Mouse (Mus musculus): ENCODE results near the gene Gm5788. TPM values are rescaled to one million over a fixed set of nuclear protein-coding genes. Genes with fewer than 3 reads are reported as not detected.

The Gm5788 gene
- polyA plus RNA-seq (2012; rRNA removed), result not detected in 2 replicates

DNA sequence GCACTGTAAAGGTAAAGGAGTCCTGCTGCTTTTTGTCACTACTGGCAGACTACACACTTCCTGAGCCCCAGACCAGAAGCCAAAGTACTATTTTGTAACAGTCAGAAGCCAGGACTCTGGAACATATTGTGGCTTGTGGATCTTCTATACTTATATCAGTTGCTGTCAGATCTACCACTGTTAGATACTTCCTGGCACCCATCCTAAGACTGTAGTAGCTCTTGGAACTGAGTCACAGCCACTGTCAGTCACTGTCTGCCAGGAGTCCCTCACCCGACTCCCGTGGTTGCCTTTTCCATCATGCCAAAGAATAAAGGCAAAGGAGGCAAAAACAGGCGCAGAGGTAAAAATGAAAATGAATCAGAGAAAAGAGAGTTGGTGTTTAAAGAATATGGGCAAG lies at the start of gene Gm5788:
Gene Gm5788 (plus strand): TSS at position 301 of the 400 bp plus-strand sequence.

DNA sequence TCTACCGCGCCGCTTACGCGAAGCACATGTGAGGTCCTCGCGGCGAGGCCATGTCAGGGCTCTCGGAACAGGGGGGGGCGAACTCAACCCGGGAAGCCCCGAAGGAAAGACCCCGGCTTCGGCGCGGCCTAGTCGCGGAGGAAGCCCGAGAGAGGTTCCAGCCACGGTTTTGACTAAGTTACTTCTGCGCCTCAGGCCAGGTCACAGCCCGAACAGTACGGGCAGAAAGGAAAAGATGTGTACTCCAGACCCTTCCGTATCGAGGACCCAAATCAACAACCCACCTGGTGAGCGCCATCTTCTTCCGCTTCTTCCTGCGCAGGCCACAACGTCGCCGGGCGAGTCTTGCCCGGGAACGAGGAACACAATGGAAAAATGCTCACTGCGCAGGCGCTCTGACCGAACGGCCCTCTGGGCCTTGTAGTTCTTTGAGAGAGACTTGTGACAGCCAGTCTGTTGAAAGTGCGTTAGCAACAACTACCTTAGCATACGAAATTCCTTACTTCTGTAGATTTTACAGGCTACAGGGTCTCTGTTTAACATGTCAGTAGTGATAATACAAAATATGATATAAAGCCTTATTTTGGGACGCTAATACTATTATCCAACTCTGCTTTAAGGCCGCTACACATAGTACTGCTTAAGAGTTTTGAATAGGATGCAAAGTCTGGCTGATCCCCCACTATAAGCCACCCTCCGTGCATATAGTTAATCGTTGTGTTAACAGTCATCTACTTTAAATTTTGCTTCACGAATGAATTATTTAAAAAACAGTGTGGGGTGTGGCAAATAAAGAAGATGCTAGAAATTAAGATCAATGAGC lies 22.3 kb upstream of the Gm5788 start, which contains the start of gene Snw1:
Gene Snw1 (minus strand): TSS at position 311 of the 823 bp plus-strand sequence.

DNA sequence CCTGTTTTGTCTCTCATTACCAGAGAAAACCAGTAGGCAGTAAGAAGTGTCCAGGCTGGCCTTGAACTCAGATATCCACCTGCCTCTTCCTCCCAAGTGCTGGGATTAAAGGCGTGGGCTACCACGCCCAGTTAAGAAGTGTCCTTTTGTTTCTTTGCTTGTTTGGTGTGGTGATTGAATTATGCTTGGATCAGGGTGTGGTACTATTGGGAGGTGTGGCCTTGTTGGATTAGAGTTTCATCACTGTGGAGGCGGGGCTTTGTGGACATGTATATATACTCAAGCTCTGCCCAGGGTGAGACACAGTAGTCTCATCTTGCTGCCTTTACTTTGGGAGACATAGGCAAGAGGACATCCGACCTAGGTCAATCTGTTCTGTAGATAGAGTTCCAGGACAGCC lies 19.5 kb downstream of the Gm5788 start, which contains the start of gene Gm8300:
Gene Gm8300 (plus strand): TSS at position 301 of the 400 bp plus-strand sequence.

Other genes starting within 250 kb of the Gm5788 start
- gene Vipas39, start 228.5 kb upstream of the Gm5788 start, polyA plus RNA-seq (2012; rRNA removed), result 33.8 and 39.1 TPM in 2 replicates
- 74.1 and 75.4 TPM in 2 replicates for gene Ahsa1, start 228.2 kb upstream of the Gm5788 start, polyA plus RNA-seq (2012; rRNA removed)
- 1.4 and 1.7 TPM in 2 replicates for gene Ism2, start 195.0 kb upstream of the Gm5788 start, polyA plus RNA-seq (2012; rRNA removed)
- gene Sptlc2, start 106.4 kb upstream of the Gm5788 start, polyA plus RNA-seq (2012; rRNA removed), result 8.2 and 19.2 TPM in 2 replicates
- gene Slirp, start 50.8 kb upstream of the Gm5788 start, polyA plus RNA-seq (2012; rRNA removed), result 7.3 and 12.3 TPM in 2 replicates
- 22.2 and 22.5 TPM in 2 replicates for gene Alkbh1, start 50.7 kb upstream of the Gm5788 start, polyA plus RNA-seq (2012; rRNA removed)
- 4.9 and 5.3 TPM in 2 replicates for gene Snw1, start 22.4 kb upstream of the Gm5788 start, polyA plus RNA-seq (2012; rRNA removed)
- not detected in 2 replicates for gene Gm8300, start 19.6 kb downstream of the Gm5788 start, polyA plus RNA-seq (2012; rRNA removed)
- gene Oog1, start 108.0 kb downstream of the Gm5788 start, polyA plus RNA-seq (2012; rRNA removed), result 1.2 and 2.1 TPM in 2 replicates
- gene Gm4027, start 124.1 kb downstream of the Gm5788 start, polyA plus RNA-seq (2012; rRNA removed), result not detected in 2 replicates
- gene Gm16381, start 149.9 kb downstream of the Gm5788 start, polyA plus RNA-seq (2012; rRNA removed), result not detected in 2 replicates

All from ovary, adult 2 months (tissue).